Mouse (Mus musculus) thymus, adult 18-20 months (tissue): ENCODE results near the gene Zfp14.
A peak's percentile ranks its signal among the peaks of the same experiment; 100 is the strongest.

Source experiments
- DNase-seq, 2 experiments: peaks; one replicate each; pipeline ENCODE4 v3.0.0; 2022; ENCODE audit warnings: mixed read lengths in 2 of 2

Gene Zfp14

DNA sequence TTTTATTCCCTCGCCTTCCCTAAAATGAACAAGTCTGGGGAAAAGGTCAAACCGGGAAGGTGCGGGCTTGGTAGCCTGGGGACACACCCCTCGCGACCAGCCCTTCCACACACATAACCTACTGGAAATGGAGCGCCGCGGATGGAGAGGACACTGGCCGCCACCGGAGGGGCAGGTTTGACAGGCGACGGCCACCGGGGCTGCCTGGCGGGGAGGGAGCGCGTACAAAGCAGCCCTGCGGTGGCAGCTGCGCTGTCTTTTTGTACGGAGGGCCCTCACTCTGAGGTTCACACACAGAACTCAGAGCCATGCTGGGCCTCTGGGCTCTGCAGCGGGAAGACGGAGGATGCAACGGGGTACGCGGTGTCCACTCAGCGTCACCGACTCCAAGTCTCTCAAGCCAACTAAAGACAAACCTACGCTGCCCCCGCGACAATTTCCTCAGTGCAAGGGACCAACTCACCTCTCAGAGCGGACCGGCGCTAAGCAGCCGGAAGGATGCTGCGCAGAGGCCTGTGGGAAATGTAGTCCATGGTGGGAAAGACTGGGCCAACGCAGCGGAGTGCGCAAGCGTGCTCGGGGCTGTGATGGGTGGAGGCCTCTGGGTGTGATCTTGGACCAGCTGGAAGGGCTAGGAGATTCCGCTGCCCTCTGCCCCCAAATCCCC is at the start of gene Zfp14:
Gene Zfp14 (minus strand): TSS at position 499 of the 667 bp plus-strand sequence.
- DNase-seq, result peak; percentile 82 to 87

DNA sequence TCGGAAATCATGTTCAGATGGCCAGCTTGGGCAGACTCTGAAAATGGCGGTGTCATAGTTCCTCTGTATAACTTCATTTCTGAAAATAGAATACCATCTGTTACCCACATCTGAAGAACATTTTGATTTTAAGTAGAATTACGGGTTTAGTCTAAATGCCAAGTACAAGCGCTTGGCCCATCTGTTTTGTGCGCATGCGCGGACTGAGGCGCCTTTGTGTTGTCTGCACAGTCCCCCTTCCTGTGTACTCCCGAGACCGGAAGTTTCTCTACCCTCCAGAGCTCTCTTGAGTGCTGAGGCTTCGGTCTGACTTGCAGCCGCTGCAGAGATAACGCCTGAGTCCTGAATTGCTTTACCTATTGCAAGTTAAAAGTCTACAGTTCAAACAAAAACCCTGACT is 48.1 kb upstream of the Zfp14 start:
- peak; percentile 60 to 75 for DNase-seq

- no peak for DNase-seq
These were observed 44.5 kb upstream of the Zfp14 start for GRCm38 (mm10) chr7:30095551-30096125.

DNA sequence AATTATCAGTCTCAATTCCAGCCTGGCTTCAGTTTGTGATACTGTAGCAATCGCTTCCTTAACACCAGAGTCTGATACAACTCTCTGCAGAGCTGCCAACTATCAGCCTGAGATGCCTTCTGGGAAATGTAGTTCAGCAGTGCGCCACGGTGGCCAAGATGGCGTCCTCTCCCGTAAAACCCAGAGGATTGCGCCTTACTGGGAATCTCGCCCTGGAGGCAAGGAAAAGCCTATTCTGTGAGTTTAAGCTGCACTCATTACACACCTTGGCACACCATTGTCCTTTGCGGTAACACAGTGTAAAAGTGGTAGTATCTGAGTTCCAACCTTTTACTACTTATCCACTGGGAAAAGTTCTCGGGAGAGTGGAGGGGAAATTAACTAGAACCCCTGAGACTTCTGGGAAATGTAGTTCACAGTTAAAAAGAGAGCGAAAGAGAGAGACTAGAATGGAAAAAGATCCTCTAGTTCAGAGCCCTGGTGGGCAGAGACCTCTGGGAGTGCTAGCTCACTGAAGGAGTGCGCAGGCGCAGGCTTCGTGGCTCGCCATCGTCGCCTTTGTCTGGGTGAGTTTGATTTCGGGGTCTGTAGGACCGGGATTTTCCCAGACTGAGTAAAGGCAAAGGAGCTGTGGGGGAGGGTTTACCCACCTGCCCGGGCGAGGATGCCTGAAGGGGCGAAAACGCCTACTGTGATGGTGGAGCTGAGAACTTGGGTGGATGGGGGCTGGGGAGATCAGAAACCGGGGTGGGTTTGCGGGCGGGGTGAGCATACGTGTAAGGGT is 43.7 kb upstream of the Zfp14 start, which contains the start of gene Zfp260:
Gene Zfp260 (plus strand): TSS at position 132 of the 784 bp plus-strand sequence.
- peak; percentile 82 to 90 for DNase-seq

- DNase-seq, result no peak
These were observed 42.8 kb upstream of the Zfp14 start for GRCm38 (mm10) chr7:30093918-30094415.

DNA sequence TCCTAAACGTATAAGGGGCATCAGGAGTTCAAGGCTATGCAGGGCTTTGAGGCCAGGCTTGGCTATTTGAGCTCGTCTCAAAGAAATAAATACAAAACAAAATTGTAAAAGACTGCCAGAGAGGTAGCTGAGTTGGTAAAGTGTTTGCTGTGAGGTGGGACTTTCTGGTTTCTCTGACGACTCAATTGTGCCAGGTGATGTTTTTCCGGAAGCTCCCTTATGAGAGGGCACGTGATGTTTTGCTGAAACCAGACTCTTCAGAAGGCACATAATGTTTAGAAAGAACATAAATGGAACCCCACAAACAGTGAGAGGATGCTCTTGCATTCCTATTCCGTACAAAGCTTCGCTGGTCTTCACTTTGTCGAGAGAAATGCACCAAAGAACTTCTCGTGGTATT is 41.5 kb upstream of the Zfp14 start:
- DNase-seq, result no peak

DNA sequence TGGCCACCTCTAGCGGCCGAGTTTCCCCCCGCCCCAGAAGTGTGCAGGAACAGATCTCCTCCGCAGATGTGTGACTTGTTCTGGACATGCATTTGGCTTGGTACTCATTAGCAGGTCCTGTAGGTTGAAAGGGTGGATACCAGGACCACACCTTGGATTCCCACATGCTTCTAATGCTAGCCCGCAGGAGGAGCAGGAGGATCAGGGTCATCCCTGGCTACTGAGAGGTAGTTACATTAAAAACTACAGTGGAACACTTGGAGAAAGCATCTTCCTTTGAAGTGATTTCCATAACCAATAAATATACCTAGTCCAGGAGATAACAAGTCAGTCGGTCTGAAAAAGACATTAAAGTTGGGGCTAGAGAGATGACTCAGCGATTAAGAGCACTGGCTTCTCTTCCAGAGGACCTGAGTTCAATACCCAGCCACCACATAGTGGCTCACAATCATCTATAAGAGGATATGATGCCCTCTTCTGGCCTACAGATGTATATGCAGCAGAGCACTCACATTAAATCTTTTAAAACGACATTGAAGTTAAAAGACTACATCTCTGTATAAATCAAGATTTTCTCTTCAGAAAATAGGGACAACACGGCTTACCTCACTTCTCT is 39.9 kb upstream of the Zfp14 start:
- DNase-seq, result no peak

DNA sequence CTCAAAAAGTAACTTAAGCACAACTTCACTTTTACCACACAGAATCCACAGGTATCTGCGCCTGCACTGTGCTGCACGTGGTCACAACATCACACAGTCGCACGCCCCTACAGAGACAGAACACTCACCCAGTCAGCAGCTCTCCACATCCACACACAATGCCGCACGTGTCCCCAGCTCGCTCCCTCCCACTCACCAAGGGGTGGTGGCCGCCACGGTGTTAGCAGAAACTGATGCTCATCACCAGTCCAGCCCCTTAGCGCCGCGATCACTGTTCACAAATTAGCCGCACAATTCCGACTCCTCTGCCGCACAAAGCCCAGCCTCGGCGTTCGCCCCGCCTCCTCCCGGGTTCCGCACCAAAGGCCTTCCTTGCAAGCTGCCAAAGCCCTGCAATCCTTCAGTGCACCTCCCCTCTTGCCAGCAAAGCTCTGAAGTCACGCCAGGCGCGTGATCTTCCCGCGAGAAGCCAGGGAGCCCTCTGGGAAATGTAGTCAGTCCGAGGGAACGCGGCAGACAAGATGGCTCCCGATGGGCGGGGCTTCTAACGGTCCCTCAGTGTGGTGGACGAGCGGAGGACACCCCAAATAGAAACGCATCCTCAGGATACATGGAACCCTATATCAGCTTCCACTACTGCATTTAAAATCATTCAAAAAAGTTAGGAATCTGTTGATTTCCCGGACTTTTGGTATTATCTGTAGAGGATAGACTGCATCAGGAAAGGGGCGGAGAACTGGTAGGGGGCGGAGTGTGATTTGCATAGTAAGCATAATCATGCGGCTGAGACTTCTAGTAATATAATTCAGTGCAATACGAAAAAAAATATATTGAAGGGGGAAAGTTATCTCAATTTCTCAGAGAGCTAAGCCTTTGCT is 39.2 kb upstream of the Zfp14 start, which contains the start of the genes Gm26920 and Zfp566:
Gene Gm26920 (minus strand): TSS at position 319 of the 878 bp plus-strand sequence.
Gene Zfp566 (minus strand): TSS at position 436 of the 878 bp plus-strand sequence.
- peak; percentile 94 to 97 for DNase-seq

- DNase-seq, result no peak
These were observed 38.2 kb upstream of the Zfp14 start for GRCm38 (mm10) chr7:30089405-30089804.

DNA sequence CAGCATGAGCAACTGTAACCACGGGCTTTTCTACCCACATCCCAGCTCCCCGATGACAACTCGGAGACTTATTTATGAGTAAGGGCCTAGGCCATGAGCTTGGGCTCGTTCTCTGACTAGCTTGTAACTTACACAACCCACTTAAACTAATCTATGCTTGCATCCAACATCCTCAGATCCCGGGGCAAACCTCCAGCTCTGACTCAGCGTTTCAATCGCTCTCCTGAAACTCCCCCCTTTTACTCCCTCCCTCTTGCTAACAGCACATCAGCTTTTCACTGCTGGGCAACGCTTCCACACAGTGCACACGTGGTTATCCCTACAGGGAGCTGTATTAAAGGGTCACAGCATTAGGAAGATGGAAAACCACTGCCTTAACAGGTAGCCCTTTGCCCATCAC is 35.3 kb upstream of the Zfp14 start:
- DNase-seq, result no peak

DNA sequence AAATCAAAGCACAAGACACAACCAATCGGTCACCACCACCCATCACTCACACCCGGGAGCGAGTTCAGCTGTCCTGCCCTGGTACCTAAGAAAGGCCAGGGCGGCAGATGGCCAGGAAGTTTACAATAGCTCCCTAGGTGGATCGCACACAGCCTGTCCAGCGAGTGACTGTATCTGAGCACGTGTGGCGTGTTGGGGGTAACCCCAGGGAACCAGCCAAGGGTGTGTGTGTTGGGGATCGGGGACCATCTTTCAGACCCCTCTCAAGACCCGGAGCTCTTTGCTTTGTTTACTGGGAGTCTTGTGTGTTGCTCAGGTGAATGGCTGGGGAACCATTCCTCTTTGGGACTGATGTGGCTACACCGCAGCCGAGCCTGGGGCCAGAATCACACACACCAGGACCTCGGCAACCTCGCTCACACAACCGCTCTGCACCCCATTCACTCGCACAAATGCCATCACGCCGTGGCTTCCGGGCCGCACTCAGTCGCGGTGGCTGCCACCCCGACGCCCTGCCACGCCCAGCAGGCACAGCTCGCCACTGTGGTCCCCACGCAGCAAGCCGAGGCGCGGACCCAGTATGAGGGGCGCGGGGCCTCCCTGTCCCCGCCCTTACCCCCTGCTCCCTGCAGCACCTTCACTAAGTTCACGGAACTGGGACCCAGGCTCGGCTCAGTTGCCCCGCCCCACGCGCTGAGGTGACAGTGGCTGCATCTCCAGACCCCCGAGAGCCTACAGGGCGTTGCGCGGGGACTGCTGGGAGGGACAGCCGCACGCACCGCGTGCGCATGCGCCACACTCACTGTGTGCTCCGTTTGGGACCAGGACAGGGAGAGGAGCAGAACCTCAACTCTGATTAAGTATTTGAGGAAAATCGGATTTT is 21.2 kb upstream of the Zfp14 start, which contains the start of gene Zfp82:
Gene Zfp82 (minus strand): TSS at position 755 of the 883 bp plus-strand sequence.
- peak; percentile 83 to 88 for DNase-seq

DNA sequence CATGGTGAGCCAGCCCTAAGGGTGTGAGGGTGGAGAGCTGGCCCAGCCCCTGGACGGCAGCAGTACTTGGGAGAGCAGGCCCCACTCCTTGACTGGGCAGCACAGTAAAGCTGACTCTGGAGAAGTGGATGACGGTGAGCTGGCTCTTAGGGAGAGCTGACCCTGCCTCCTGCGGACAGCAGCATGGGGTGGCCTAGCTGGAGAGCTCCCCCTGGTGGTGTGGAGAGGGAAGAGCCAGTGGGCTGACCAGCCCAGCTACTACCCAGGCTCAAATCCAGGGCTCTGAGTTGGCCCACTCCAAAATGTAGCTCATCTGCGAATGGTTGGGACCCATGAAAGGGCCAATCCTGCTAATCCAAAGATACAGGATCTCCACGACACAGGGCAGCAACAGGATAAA is 13.4 kb upstream of the Zfp14 start:
- DNase-seq, result no peak

- DNase-seq, result no peak
These were observed 11.3 kb upstream of the Zfp14 start for GRCm38 (mm10) chr7:30062478-30062877.

DNA sequence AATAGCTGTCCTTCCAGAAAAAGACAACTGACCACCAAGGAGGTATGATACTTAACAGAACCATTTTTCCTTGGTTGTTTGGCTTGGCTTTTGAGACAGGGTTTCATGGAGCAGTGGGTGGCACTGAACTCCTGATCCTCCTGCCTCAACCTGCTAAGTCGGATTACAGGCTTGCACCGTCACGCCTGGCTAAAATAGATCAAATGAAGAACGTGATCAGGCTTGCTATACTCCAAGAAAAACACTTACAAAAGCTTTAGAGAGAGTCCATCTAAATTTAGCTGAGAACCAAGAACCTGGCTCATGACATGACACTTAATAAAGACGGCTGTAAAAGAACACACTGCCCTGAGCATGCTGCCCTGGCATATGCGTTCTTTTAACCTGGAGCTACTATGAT is 9.2 kb upstream of the Zfp14 start:
- DNase-seq, result no peak

- DNase-seq, result no peak
These were observed 2.4 kb upstream of the Zfp14 start for GRCm38 (mm10) chr7:30053591-30053990.

GRCm38 (mm10) chr7:30048126-30048525 is 3.1 kb downstream of the Zfp14 start:
- DNase-seq, result no peak

DNA sequence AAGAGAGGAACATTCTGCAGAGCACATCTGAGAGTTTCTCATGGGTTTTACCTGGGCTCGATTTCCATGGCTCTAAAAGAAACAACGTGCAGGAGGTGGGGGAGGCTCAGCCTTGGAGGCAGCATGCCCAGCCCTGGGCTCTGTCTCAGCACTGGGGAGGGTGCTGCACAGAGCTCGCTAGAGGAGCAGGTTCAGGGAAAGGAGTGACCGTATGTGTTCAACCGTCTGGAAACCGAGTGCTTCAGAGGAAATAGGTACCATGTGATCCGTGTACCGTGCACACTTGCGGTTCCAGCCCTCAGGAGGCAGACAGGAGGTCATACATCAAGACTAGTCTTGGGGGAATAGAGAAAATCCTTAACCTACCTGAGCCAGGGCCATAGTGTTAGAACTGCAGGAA is 6.8 kb downstream of the Zfp14 start:
- no peak for DNase-seq

- no peak for DNase-seq
These were observed 16.8 kb downstream of the Zfp14 start for GRCm38 (mm10) chr7:30034331-30034730.

GRCm38 (mm10) chr7:30031379-30031778 is 19.8 kb downstream of the Zfp14 start:
- DNase-seq, result no peak

DNA sequence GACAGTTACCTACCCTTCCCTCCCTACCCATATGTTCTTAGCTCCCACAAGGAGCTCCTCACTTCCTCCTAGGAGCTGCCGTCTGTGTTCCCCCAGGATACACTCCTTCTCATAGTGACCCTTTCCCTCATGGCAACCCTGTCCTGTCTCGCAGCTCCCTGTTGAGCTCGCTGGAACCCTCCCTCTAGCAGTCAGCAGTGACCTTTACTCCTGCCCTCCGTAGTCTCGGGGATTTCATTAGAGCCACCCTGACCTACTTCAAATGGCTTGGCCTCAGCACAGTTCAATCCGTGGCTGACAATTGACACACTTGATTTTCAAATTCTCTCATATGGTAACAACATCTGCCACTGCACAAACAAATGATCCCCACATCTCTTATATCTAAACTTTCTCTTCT is 20.5 kb downstream of the Zfp14 start:
- no peak for DNase-seq

- DNase-seq, result no peak
These were observed 22.6 kb downstream of the Zfp14 start for GRCm38 (mm10) chr7:30028572-30028971.
